Mouse (Mus musculus) gastrocnemius, postnatal 10 days (tissue): Measurements from ENCODE around the gene Olfr19. TPM values are rescaled to one million over a fixed set of nuclear protein-coding genes. Genes with fewer than 3 reads are reported as not detected.
"Not testable (repeated sequence)": the region's sequence is repeated elsewhere in the genome, so short reads cannot be mapped to it uniquely, and the experiment has no call there.

Experiments used
- DNase-seq: peaks from one replicate; pipeline ENCODE4 v3.0.0; 2021; ENCODE audit warnings: mixed read lengths
- long read RNA-seq, 2 experiments: library from polyadenylated mRNA; stranded (forward); transcript quantifications; one replicate each; pipeline ENCODE4 v2.0.0; 2021
- total RNA-seq, 2 experiments: library from RNA; stranded (reverse); gene quantifications; 2 replicates each; pipeline ENCODE4 v1.2.3; 2021

The Olfr19 gene
- not detected for total RNA-seq
- long read RNA-seq, experiment 1: 0 reads
- long read RNA-seq, experiment 2: 0 reads

- no peak for DNase-seq
Observed at GRCm38 (mm10) chr16:16676305-16676704, at the start of gene Olfr19. Gene Olfr19 (minus strand): TSS chr16:16676405.

- no peak for DNase-seq
Observed at GRCm38 (mm10) chr16:16684975-16685374, 8.8 kb upstream of the Olfr19 start.

- no peak for DNase-seq
Observed at GRCm38 (mm10) chr16:16684053-16684452, 7.8 kb upstream of the Olfr19 start.

GRCm38 (mm10) chr16:16664994-16665393 lies 11.2 kb downstream of the Olfr19 start:
- no peak for DNase-seq

GRCm38 (mm10) chr16:16664516-16664915 lies 11.7 kb downstream of the Olfr19 start:
- DNase-seq: not testable (repeated sequence)

GRCm38 (mm10) chr16:16645148-16645547 lies 31.1 kb downstream of the Olfr19 start:
- DNase-seq: no peak

GRCm38 (mm10) chr16:16633730-16634129 lies 42.5 kb downstream of the Olfr19 start:
- no peak for DNase-seq

Other genes with a start within 250 kb of the Olfr19 start
- gene Fgd4, start 75.9 kb downstream of the Olfr19 start, total RNA-seq: 10 to 100 TPM; 10.9 to 11.8 TPM
- gene Spag6l, start 153.1 kb upstream of the Olfr19 start, total RNA-seq: not detected
- 1 to 10 TPM in 1 of 2 experiments, not detected in 1; 1.2 TPM for gene Igll1, start 187.6 kb upstream of the Olfr19 start, total RNA-seq
- 10 to 100 TPM; 20.4 to 28.5 TPM for gene Top3b, start 194.3 kb upstream of the Olfr19 start, total RNA-seq
- under 1 TPM in 1 of 2 experiments, not detected in 1; 0.72 TPM for gene Vpreb1, start 194.4 kb upstream of the Olfr19 start, total RNA-seq
- 10 to 100 TPM; 18.4 to 24.9 TPM for gene Ppm1f, start 220.1 kb upstream of the Olfr19 start, total RNA-seq